Mouse (Mus musculus): Measurements from ENCODE around the gene Slc28a1. TPM values are rescaled to one million over a fixed set of nuclear protein-coding genes. Genes with fewer than 3 reads are reported as not detected.

The Slc28a1 gene
- polyA plus RNA-seq, 1 experiment, result 1.0 TPM

GRCm38 (mm10) chr7:81131864-81132263 lies 17.3 kb downstream of the Slc28a1 start:
- Histone ChIP-seq H3K27ac (ENCODE audit: control insufficient read depth, insufficient read depth, low read depth, low read length, poor library complexity) (no peak overlapping the region), H3K4me1 (ENCODE audit: control insufficient read depth, insufficient read depth, low read length) (no peaks in the 10 kb centered on the region), H3K4me3 (replicated peaks; ENCODE audit: control insufficient read depth, low read depth, low read length) (no peak overlapping the region)
- TF ChIP-seq POLR2A (IDR thresholded peaks at IDR 0.05; ENCODE audit: borderline replicate concordance, control insufficient read depth, low read depth, low read length) (no peak), CTCF (IDR thresholded peaks at IDR 0.05; ENCODE audit: control insufficient read depth, insufficient read depth, low read length) (no peak)
- 78% methylated on average over 7 of the region's 7 CpGs for WGBS

- H3K27ac ChIP-seq (ENCODE audit: control insufficient read depth, insufficient read depth, low read depth, low read length, poor library complexity), result no peak overlapping the region
- TF ChIP-seq POLR2A (IDR thresholded peaks at IDR 0.05; ENCODE audit: borderline replicate concordance, control insufficient read depth, low read depth, low read length) (no peak), CTCF (IDR thresholded peaks at IDR 0.05; ENCODE audit: control insufficient read depth, insufficient read depth, low read length) (no peak)
- no peaks in the 10 kb centered on the region for H3K4me1 ChIP-seq (ENCODE audit: control insufficient read depth, insufficient read depth, low read length)
- no peak overlapping the region for H3K4me3 ChIP-seq (replicated peaks; ENCODE audit: control insufficient read depth, low read depth, low read length)
- 50% methylated on average over 2 of the region's 2 CpGs for WGBS
Observed at GRCm38 (mm10) chr7:81132851-81133279, 18.3 kb downstream of the Slc28a1 start.

DNA sequence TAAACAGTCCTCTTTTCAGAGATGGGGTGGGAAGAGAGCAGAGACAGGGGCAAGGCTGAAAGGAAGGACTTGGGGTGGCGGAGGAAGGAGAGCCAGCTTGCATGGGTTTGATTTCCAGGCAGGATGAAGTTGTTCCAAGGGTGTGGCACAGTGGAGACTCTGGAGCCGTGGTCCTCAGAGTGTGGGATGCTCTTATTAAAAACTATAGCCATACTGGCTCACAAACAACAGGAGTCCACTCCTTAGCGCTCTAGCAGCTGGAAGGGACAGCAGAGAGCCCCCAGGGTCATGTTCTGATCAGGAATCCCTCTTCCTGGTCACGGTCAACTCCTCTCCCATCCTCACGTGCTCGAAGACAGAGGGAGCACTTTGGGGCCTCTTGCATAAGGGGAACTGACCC lies 18.8 kb downstream of the Slc28a1 start:
- WGBS, result 73% methylated on average over 6 of the region's 6 CpGs
- H3K4me3 ChIP-seq (replicated peaks; ENCODE audit: control insufficient read depth, low read depth, low read length), result no peak overlapping the region
- no peak overlapping the region for H3K27ac ChIP-seq (ENCODE audit: control insufficient read depth, insufficient read depth, low read depth, low read length, poor library complexity)
- TF ChIP-seq POLR2A (IDR thresholded peaks at IDR 0.05; ENCODE audit: borderline replicate concordance, control insufficient read depth, low read depth, low read length), result no peak
- no peak for TF ChIP-seq CTCF (IDR thresholded peaks at IDR 0.05; ENCODE audit: control insufficient read depth, insufficient read depth, low read length)
- no peaks in the 10 kb centered on the region for H3K4me1 ChIP-seq (ENCODE audit: control insufficient read depth, insufficient read depth, low read length)

GRCm38 (mm10) chr7:81133941-81134340 lies 19.3 kb downstream of the Slc28a1 start:
- TF ChIP-seq POLR2A (IDR thresholded peaks at IDR 0.05; ENCODE audit: borderline replicate concordance, control insufficient read depth, low read depth, low read length) (no peak), CTCF (IDR thresholded peaks at IDR 0.05; ENCODE audit: control insufficient read depth, insufficient read depth, low read length) (no peak)
- WGBS, result 61% methylated on average over 2 of the region's 2 CpGs
- H3K4me3 ChIP-seq (replicated peaks; ENCODE audit: control insufficient read depth, low read depth, low read length), result no peak overlapping the region
- no peaks in the 10 kb centered on the region for H3K4me1 ChIP-seq (ENCODE audit: control insufficient read depth, insufficient read depth, low read length)
- no peak overlapping the region for H3K27ac ChIP-seq (ENCODE audit: control insufficient read depth, insufficient read depth, low read depth, low read length, poor library complexity)

GRCm38 (mm10) chr7:81134614-81135067 lies 20.0 kb downstream of the Slc28a1 start:
- TF ChIP-seq CTCF (IDR thresholded peaks at IDR 0.05; ENCODE audit: control insufficient read depth, insufficient read depth, low read length) (no peak), POLR2A (IDR thresholded peaks at IDR 0.05; ENCODE audit: borderline replicate concordance, control insufficient read depth, low read depth, low read length) (no peak)
- Histone ChIP-seq H3K27ac (ENCODE audit: control insufficient read depth, insufficient read depth, low read depth, low read length, poor library complexity) (no peak overlapping the region), H3K4me1 (ENCODE audit: control insufficient read depth, insufficient read depth, low read length) (no peaks in the 10 kb centered on the region), H3K4me3 (replicated peaks; ENCODE audit: control insufficient read depth, low read depth, low read length) (no peak overlapping the region)
- WGBS, result 3% methylated on average over 9 of the region's 9 CpGs

- H3K4me3 ChIP-seq (replicated peaks; ENCODE audit: control insufficient read depth, low read depth, low read length), result no peak overlapping the region
- H3K27ac ChIP-seq (ENCODE audit: control insufficient read depth, insufficient read depth, low read depth, low read length, poor library complexity), result no peak overlapping the region
- TF ChIP-seq CTCF (IDR thresholded peaks at IDR 0.05; ENCODE audit: control insufficient read depth, insufficient read depth, low read length), result no peak
- no peak for TF ChIP-seq POLR2A (IDR thresholded peaks at IDR 0.05; ENCODE audit: borderline replicate concordance, control insufficient read depth, low read depth, low read length)
- H3K4me1 ChIP-seq (ENCODE audit: control insufficient read depth, insufficient read depth, low read length), result no peaks in the 10 kb centered on the region
- WGBS, result 79% methylated on average over 5 of the region's 5 CpGs
Observed at GRCm38 (mm10) chr7:81137292-81137691, 22.7 kb downstream of the Slc28a1 start.

- Histone ChIP-seq H3K4me1 (ENCODE audit: control insufficient read depth, insufficient read depth, low read length) (no peaks in the 10 kb centered on the region), H3K27ac (ENCODE audit: control insufficient read depth, insufficient read depth, low read depth, low read length, poor library complexity) (no peak overlapping the region), H3K4me3 (replicated peaks; ENCODE audit: control insufficient read depth, low read depth, low read length) (no peak overlapping the region)
- WGBS, result 84% methylated on average over 7 of the region's 7 CpGs
- TF ChIP-seq CTCF (IDR thresholded peaks at IDR 0.05; ENCODE audit: control insufficient read depth, insufficient read depth, low read length) (no peak), POLR2A (IDR thresholded peaks at IDR 0.05; ENCODE audit: borderline replicate concordance, control insufficient read depth, low read depth, low read length) (no peak)
Observed at GRCm38 (mm10) chr7:81139100-81139499, 24.5 kb downstream of the Slc28a1 start.

- 79% methylated on average over 5 of the region's 5 CpGs for whole genome bisulfite sequencing
- no peak overlapping the region for H3K4me3 ChIP-seq (replicated peaks; ENCODE audit: control insufficient read depth, low read depth, low read length)
- no peak overlapping the region for H3K27ac ChIP-seq (ENCODE audit: control insufficient read depth, insufficient read depth, low read depth, low read length, poor library complexity)
- no peak for TF ChIP-seq CTCF (IDR thresholded peaks at IDR 0.05; ENCODE audit: control insufficient read depth, insufficient read depth, low read length)
- no peak for TF ChIP-seq POLR2A (IDR thresholded peaks at IDR 0.05; ENCODE audit: borderline replicate concordance, control insufficient read depth, low read depth, low read length)
- H3K4me1 ChIP-seq (ENCODE audit: control insufficient read depth, insufficient read depth, low read length), result no peaks in the 10 kb centered on the region
Observed at GRCm38 (mm10) chr7:81139671-81140404, 25.2 kb downstream of the Slc28a1 start.
